Mouse (Mus musculus): ENCODE results near the gene G6pc2.

The G6pc2 gene

DNA sequence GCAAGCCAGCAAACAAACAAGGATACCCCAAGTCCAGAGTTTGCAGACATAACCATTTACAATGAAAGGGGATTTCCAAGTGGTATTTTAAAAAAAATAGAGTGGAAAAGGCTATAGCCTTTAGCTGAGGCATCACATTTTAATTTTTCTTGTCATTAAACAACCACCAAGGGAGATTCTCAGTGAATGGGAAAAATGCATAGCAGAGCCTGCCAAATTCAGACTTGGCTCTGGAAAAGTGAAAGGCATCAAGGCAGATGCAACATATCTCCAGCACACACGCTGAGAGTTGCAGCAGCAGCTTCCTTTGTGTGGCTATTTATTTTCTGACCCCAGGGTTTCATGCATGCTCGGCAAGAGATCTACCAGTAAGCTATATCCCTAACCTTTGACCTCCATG lies 34.1 kb downstream of the G6pc2 start:
- CTCF ChIA-PET, result interaction anchor here (0.6 kb wide), 1 partner anchor 15 kb away, joined by 3 read pairs; no protein-coding TSS in a partner anchor

DNA sequence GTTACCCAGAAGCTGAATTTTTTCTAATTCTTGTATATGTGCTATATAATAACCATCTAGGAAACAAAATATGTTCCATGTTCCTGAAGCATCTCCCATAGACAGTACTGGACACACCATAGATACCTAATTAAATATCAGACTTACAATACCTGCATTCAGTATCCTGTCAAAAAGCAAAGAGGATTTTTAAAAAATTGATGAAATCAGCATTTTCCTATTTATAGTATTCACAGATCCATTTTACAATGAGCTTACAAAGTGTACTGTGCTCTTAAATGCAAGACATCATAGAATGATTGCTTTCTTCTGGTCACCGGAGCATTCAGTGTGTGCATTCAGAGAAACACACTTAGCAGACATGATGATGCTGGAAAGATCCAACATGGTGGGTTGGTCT lies 36.2 kb downstream of the G6pc2 start:
- CTCF ChIA-PET, result no interaction called here

DNA sequence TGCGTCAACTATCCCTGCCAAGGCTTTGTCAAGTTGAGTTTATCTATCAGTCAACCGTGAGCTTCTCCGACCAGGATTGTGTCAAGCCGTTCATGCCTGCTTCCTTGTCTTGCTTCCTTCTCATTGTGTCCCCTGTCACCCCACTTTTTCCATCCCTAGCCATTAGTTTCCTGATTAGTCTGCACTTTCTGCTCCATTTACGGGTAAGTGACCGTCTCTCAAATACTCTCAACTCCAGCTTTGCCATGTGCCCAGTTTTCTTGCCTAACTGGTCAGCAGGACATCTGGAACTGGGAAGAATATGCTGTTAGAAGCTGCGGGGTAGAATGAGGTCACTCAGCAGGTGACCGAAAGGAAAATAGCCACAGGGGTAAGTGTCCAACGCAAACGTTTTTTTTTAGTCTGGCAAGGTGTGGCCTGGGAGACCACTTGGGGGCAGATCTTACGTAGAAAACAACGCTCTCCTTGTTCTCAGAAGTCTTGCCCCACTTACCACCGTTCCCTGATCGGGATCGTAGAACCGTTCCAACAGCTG lies 37.4 kb downstream of the G6pc2 start:
- CTCF ChIA-PET, result no interaction called here

DNA sequence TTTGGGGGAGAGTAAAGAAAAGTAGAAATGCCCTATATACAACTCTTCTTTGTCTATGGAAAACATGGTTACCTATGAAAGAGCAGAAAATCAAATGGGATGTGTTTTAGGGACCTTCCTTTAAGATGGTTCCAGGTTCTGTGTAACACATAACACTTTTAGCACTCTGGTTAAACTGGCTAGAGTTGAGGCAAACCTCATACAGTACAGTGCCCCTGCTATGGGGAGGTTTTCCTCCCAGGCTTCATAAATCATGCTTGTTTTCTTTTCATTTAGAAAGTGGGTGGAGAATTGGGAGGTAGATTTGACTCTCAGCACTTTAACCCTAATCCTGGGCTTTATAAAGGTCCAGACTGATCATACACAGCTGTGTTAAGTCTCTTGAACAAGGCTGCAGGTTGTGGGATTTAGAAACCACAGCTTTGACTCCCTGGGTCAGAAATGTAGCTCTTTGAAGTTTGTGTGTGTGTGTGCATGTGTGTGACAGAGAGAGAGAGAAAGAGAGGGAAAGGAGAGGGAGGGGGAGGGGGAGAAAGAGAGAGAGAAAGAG lies 53.3 kb downstream of the G6pc2 start:
- CTCF ChIA-PET, result no interaction called here

DNA sequence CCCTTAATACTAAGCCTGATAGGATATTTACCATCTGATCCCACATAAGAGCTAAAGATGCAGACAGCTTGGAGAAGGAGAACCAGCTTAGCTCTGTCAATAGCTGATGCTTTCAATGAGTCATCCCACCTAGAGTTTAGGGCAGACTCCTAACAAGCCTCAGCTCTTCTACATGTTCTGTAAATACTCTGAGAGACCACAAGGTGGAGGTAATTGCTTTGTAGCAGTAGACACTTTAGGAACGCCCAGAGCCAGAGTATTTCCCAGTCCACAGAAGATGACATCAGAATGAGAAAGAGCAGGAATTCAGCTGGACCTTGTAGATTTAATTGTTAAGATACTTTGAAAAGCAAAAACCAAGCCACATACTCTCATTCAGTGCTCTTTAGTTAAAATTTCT lies 65.0 kb downstream of the G6pc2 start:
- CTCF ChIA-PET, result no interaction called here
